Mouse (Mus musculus) heart, embryonic 12.5 days (tissue): ENCODE measurements around the gene Fstl1. TPM values are rescaled to one million over a fixed set of nuclear protein-coding genes. Genes with fewer than 3 reads are reported as not detected.

Experiments used
- ATAC-seq: fragments of 200-750 bp; cut with Nextera tagmentation; 2 replicates; pipeline ENCODE4 v1.8.0; 2017; ENCODE audit warnings: moderate TSS enrichment, moderate library complexity; ENCODE audit not compliant: insufficient number of reproducible peaks, low FRiP score
- H3K27ac ChIP-seq: fragments of 300-500 bp; sonication (generic); 2 replicates; pipeline ENCODE4 v1.5.1; 2016; ENCODE audit warnings: mild to moderate bottlenecking, moderate library complexity; ENCODE audit not compliant: poor library complexity, severe bottlenecking
- H3K27me3 ChIP-seq: fragments of 300-500 bp; sonication (generic); replicated peaks from 2 replicates; pipeline ENCODE4 v1.6.1; 2016; ENCODE audit warnings: mild to moderate bottlenecking, moderate library complexity
- H3K36me3 ChIP-seq: fragments of 300-500 bp; sonication (generic); 2 replicates; pipeline ENCODE4 v1.6.1; 2016; ENCODE audit warnings: mild to moderate bottlenecking, moderate library complexity
- H3K4me1 ChIP-seq: fragments of 300-500 bp; sonication (generic); replicated peaks from 2 replicates; pipeline ENCODE4 v1.6.1; 2016; ENCODE audit warnings: mild to moderate bottlenecking
- H3K4me2 ChIP-seq: fragments of 300-500 bp; sonication (generic); 2 replicates; pipeline ENCODE4 v1.6.1; 2016; ENCODE audit warnings: mild to moderate bottlenecking, moderate library complexity
- H3K4me3 ChIP-seq: fragments of 300-500 bp; sonication (generic); 2 replicates; pipeline ENCODE4 v1.5.1; 2016; ENCODE audit warnings: mild to moderate bottlenecking
- H3K9ac ChIP-seq: fragments of 300-500 bp; sonication (generic); 2 replicates; pipeline ENCODE4 v1.6.1; 2016; ENCODE audit warnings: mild to moderate bottlenecking, moderate library complexity
- H3K9me3 ChIP-seq: fragments of 300-500 bp; sonication (generic); replicated peaks from 2 replicates; pipeline ENCODE4 v1.6.1; 2016; ENCODE audit warnings: mild to moderate bottlenecking, moderate library complexity
- WGBS: fragments of 180-500 bp; shearing (Covaris S2); methylation state at CpG from one replicate; pipeline ENCODE4 v1.1.7; 2016; 5-methylcytosine and 5-hydroxymethylcytosine counted together
- polyA plus RNA-seq: library from polyadenylated mRNA; unstranded; fragments of >200 nt; fragmentation: Nextera tagmentation; extraction: Ambion mirVana; gene quantifications from 2 replicates; pipeline ENCODE4 v1.2.1, GENCODE M21; 2016

The Fstl1 gene
- polyA plus RNA-seq, 1 experiment from 2014 or later, result 558 TPM

DNA sequence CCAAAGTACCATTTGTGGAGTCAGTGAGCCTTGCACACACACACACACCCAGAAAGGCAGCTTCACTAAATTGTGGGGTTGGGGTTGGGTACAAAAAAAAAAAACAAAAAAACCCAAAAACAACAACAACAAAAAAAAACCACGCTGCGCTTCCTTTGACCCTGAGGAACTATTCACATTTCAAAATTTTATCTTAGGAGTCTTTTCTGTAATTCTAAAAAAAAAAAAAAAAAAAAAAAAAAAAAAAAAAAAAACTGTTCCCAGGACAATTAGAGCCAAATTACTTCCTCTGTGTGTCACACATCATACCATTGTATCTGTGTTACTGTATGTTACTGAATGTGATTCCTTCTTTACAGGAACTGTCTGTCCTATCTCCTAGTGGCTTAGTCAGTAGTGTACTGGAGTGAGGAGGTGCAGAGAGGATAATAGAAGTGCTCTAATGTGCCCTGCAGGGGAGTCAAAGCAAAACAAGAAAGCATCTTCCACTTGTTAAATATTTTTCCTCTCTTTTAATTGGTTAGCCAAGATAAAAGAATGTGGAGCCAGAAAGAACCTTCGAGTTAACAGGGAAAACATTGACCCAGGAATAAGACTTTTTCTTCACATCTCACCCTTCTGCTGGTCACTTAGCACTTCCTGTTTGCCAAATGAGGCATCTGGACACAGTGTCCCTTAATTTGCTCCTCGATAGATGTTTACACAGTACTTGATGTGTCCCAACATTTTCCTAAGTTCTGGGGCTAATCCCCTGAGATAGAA is 93.0 kb downstream of the Fstl1 start:
- Histone ChIP-seq H3K4me2 (peak overlapping the region; percentile 70), H3K36me3 (no peaks in the 10 kb centered on the region), H3K27ac (peak overlapping the region; percentile 99), H3K4me3 (peak overlapping the region; percentile 77), H3K9me3 (no peaks in the 10 kb centered on the region), H3K4me1 (peaks cover 21% of the 10 kb centered on the region), H3K27me3 (no peaks in the 10 kb centered on the region), H3K9ac (peak overlapping the region; percentile 94)
- no peak for ATAC-seq
- 22% methylated on average over 4 of the region's 4 CpGs for WGBS

- Histone ChIP-seq H3K27me3 (no peaks in the 10 kb centered on the region), H3K36me3 (no peaks in the 10 kb centered on the region), H3K27ac (no peak overlapping the region), H3K4me2 (peak overlapping the region; percentile 29), H3K9ac (no peak overlapping the region), H3K4me1 (peaks cover 24% of the 10 kb centered on the region), H3K9me3 (no peaks in the 10 kb centered on the region), H3K4me3 (no peak overlapping the region)
- 71% methylated on average over 4 of the region's 4 CpGs for WGBS
- ATAC-seq, result no peak
These were observed 94.5 kb downstream of the Fstl1 start for GRCm38 (mm10) chr16:37871112-37871715.

GRCm38 (mm10) chr16:37874501-37875235 is 98.0 kb downstream of the Fstl1 start:
- H3K4me2 ChIP-seq, result no peak overlapping the region
- H3K9ac ChIP-seq, result no peak overlapping the region
- no peaks in the 10 kb centered on the region for H3K27me3 ChIP-seq
- H3K36me3 ChIP-seq, result peaks cover 25% of the 10 kb centered on the region
- no peaks in the 10 kb centered on the region for H3K9me3 ChIP-seq
- ATAC-seq, result no peak
- 78% methylated on average over 4 of the region's 4 CpGs for WGBS
- H3K4me3 ChIP-seq, result no peak overlapping the region
- H3K27ac ChIP-seq, result no peak overlapping the region
- peaks cover 28% of the 10 kb centered on the region for H3K4me1 ChIP-seq

GRCm38 (mm10) chr16:37877406-37877805 is 100.7 kb downstream of the Fstl1 start:
- Histone ChIP-seq H3K27ac (no peak overlapping the region), H3K4me2 (no peak overlapping the region), H3K27me3 (no peaks in the 10 kb centered on the region), H3K4me3 (no peak overlapping the region), H3K36me3 (peaks cover 41% of the 10 kb centered on the region), H3K4me1 (peaks cover 17% of the 10 kb centered on the region), H3K9me3 (no peaks in the 10 kb centered on the region), H3K9ac (no peak overlapping the region)
- WGBS, result 96% methylated on average over 3 of the region's 3 CpGs
- ATAC-seq, result no peak

DNA sequence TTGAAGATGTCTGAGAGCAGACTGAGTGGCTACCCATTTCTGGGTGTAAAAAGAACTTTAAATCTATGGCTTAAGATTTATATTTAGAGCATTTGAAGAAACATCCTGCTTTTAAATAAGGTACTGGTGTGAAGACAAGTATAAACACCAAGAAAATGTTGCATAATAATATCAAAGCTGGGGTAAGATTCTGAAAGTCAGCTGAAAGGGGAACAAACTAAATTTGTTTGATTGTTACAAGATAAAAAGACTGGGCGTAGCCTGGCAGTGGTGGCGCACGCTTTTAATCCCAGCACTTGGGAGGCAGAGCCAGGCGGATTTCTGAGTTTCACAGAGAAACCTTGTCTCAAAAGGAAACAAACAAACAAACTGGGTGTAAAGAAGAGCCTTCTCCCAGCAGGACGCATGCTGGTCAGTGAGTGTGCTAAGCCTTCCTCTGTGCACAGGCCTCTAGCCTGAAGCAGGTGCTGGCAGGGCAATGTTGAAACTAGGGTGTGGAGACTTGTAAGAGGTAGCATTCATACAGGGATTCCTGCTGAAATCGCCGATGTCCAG is 102.4 kb downstream of the Fstl1 start:
- WGBS, result 87% methylated on average over 7 of the region's 7 CpGs
- ATAC-seq, result no peak
- Histone ChIP-seq H3K4me2 (no peak overlapping the region), H3K36me3 (peaks cover 58% of the 10 kb centered on the region), H3K4me1 (peaks cover 17% of the 10 kb centered on the region), H3K27me3 (no peaks in the 10 kb centered on the region), H3K4me3 (no peak overlapping the region), H3K9ac (no peak overlapping the region), H3K27ac (no peak overlapping the region), H3K9me3 (no peaks in the 10 kb centered on the region)

- no peak overlapping the region for H3K9ac ChIP-seq
- H3K4me1 ChIP-seq, result peaks cover 13% of the 10 kb centered on the region
- peaks cover 61% of the 10 kb centered on the region for H3K36me3 ChIP-seq
- no peak overlapping the region for H3K27ac ChIP-seq
- WGBS, result 91% methylated on average over 4 of the region's 4 CpGs
- no peak overlapping the region for H3K4me2 ChIP-seq
- H3K27me3 ChIP-seq, result no peaks in the 10 kb centered on the region
- no peak for ATAC-seq
- no peaks in the 10 kb centered on the region for H3K9me3 ChIP-seq
- H3K4me3 ChIP-seq, result no peak overlapping the region
These were observed 103.2 kb downstream of the Fstl1 start for GRCm38 (mm10) chr16:37879750-37880419.

GRCm38 (mm10) chr16:37881168-37881567 is 104.5 kb downstream of the Fstl1 start:
- H3K4me1 ChIP-seq, result peaks cover 12% of the 10 kb centered on the region
- no peaks in the 10 kb centered on the region for H3K9me3 ChIP-seq
- no peaks in the 10 kb centered on the region for H3K27me3 ChIP-seq
- H3K4me3 ChIP-seq, result no peak overlapping the region
- H3K27ac ChIP-seq, result no peak overlapping the region
- no peak overlapping the region for H3K9ac ChIP-seq
- peaks cover 61% of the 10 kb centered on the region for H3K36me3 ChIP-seq
- no peak overlapping the region for H3K4me2 ChIP-seq
- 56% methylated on average over 2 of the region's 2 CpGs for WGBS
- ATAC-seq, result no peak

Other genes with a start within 250 kb of the Fstl1 start
- 25.9 and 28.5 TPM in 2 replicates for gene Gtf2e1, start 237.1 kb upstream of the Fstl1 start, polyA plus RNA-seq
- 33.8 and 34.5 TPM in 2 replicates for gene Rabl3, start 237.0 kb upstream of the Fstl1 start, polyA plus RNA-seq
- 0.43 and 0.49 TPM in 2 replicates for gene Hgd, start 196.7 kb upstream of the Fstl1 start, polyA plus RNA-seq
- gene Ndufb4, start 122.4 kb upstream of the Fstl1 start, polyA plus RNA-seq, result 94.1 and 110 TPM in 2 replicates
- gene Gm36028, start 84.3 kb downstream of the Fstl1 start, polyA plus RNA-seq, result 0.51 and 0.89 TPM in 2 replicates
- gene Lrrc58, start 91.5 kb downstream of the Fstl1 start, polyA plus RNA-seq, result 53.6 and 56.5 TPM in 2 replicates
- 1.1 and 1.3 TPM in 2 replicates for gene Gpr156, start 139.6 kb downstream of the Fstl1 start, polyA plus RNA-seq